Mouse (Mus musculus) MEL-GATA-1-ER (cell line): ENCODE data around the gene Pycard.
"Not testable (repeated sequence)": the region's sequence is repeated elsewhere in the genome, so short reads cannot be mapped to it uniquely, and the experiment has no call there.

Source experiments
- DNase-seq: peaks from one replicate; pipeline ENCODE4 v3.0.0-alpha.2; 2012; ENCODE audit warnings: low read depth; ENCODE audit errors: extremely low read depth

The Pycard gene

DNA sequence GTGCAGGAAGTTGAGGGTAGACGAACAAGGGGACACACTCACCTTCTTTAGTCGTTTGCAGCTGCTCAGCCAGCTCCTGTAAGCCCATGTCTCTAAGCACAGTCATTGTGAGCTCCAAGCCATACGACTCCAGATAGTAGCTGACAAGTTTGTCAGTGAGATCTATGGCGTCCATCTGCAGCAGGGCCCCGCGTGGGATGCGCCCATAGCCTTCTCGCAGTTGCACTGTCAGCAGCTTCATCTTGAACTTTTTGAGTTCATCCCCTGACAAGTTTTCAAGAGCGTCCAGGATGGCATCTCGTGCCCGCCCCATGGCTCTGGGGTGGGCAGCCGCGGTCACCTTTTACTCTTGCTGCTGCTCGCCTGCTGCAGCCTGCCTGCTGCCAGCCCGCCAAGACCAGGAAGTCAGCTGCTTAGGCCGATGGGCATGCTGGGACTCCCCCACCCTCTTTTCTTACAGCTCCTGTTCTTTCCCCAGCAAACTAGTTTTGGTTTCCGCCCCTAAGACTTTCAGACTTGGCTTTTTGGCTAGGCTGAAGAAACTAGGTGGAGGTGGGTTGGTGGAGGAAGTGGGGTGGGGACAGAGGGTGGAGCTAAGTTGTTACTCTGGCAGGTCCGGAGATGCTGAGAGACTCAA, at the start of gene Pycard:
Pycard (minus strand) TSS at position 527 of the 637 bp plus-strand sequence.
- DNase-seq, result no peak

DNA sequence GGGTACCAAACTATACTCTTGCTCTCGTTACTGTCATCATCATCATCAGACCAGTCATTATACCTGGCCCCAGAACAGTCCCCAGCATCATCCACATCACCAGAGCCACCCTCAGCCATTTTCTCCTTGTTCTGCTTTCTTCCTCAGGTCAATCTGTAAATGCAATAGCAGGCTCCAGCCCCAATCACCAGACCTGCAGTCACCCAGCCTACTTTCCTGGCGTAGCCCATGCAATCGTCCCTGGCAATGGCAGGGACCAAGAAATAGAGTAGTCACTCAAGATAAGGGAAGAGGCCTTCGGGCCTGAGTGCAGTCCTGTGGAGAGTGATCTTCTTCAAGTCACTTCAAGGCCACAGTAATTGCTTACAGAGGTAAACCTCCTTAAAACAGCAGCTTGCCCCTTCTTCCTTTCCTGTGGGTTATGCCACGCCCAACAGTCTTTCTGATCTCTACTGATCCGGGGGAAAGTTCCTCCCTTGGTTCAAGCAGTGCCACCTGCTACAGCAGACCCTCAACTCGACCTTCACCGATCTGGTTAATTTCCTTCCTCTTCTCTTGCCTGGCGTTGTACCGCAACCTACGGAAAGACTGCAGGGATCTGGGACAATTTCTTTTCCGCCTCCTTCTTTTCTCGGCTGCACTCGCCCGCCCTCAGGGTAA, 48.6 kb upstream of the Pycard start:
- not testable (repeated sequence) for DNase-seq

DNA sequence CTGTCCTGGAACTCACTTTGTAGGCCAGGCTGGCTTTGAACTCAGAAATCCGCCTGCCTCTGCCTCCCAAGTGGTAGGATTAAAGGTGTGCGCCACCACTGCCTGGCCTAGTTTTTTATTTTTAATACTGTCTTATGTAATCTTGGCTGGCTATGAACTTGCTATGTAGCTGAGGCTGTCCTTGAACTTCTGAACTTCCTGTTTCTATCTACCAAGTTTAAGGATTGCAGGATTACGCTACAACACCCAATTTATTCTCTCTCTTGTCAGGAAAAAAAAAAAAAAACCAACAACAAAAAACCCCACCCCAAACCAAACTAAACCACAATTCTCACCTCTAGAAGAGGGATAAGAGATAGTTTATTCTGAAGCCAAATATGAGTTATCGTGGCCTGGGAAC, 39.9 kb upstream of the Pycard start:
- DNase-seq, result no peak

DNA sequence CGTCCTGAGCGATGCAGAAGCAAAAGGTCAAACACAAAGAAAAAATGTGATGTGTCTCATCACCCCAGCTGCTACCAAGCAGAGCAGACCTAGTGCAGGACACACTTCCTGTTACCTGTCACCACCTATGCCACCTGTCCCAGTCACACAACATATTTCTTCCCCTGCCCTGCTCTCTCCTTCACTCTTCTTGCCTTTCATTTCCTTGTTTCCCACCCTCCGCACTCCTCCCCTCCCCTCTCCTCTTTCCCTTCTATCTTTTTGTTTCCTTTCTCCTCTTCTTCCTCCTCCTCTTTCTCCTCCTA, 39.3 kb upstream of the Pycard start:
- no peak for DNase-seq

DNA sequence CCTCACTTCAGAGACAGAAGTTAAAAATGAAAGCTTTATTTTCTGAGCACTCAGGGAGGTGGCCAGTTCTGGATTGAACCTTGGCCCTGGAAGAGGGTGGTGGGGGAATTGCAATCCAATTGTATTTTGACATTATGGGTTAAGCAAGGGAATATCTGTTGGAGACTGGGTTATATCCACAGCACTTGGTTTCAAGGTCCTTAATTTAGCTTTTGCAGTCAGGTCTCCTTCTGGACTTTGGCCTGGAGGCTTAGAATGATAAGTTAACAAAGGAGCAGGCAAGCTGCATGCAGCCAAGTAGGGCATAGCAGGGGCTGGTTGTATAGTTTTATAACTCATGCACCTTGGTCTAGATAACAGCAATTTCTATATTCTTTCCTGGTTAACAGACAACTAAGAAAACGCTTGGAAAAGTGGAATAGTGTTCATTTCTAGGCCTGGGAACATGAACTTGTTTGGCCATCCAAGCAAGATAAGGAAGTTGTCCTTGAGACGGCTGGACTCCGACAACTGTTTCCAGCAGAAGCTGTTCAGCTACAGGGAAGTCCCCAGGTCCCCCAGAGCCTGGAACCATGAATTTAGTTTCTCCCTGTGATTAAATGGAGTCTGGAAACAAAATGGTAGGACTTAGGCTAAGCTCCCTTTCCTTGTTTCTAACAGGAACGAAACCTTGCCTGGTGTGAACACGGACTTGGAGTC, 38.8 kb upstream of the Pycard start:
- DNase-seq, result no peak

DNA sequence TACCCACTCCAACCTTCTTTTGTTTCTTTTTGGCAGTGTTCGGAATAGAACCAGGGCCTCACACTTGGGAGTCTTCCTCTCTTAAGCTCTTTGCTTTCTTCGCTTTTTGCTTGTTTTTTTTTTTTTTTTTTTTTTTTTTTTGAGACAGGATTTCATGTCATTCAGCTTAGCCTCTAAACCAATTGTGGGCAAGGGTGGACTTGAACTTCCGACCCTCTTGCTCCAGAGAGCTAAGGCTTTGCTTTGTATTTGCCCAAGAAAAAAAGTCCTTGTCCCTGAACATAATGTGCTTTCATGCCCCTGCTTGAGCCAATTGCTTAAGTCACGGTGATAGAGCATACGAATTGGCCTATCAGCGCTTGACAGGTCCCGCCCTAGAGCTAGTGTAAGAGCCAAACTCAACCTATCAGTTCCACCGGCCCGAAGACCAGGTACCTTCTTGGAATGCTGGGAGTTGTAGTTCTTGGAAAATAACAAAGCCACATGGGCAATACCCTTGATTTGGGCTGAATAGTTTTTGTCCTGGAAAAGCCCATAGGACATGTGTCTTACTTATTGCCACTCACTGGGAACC, 37.8 kb upstream of the Pycard start:
- peak; percentile 75 for DNase-seq

DNA sequence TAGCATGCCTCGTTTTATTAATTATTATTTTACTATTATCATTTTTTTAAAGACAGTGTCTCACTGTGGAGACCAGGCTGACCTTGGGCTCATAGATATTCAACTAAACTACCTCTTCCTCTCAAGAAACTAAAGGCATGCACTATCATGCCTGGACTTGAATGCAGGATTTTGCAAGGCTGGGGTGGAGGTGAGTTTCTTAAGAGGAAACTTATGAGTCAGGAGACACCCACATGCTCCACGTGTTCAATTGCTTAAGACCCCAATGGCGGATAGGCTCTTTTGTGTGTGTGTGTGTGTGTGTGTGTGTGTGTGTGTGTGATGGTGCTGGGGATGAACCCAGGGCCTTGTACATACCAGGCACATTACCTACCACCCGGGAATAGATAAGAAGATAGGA, 31.7 kb upstream of the Pycard start:
- no peak for DNase-seq

DNA sequence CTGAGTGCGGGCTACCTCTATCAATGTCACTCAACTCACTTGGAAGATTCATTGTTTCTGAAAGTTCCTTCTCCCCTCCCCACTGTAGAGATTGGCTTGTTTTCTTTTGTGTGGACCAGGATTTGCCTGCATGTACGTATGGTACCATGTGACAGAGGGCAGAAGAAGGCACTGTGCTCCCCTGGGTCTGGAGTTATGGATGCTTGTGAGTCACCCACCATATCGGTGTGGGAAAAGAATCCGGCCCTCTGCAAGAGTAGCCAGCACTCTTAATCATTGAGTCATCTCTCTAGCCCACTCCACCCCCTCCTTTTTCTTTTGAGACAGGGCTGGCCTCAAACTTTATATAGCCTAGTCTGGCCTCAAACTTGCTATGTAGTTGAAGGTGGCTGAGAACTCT, 31.3 kb upstream of the Pycard start:
- no peak for DNase-seq

DNA sequence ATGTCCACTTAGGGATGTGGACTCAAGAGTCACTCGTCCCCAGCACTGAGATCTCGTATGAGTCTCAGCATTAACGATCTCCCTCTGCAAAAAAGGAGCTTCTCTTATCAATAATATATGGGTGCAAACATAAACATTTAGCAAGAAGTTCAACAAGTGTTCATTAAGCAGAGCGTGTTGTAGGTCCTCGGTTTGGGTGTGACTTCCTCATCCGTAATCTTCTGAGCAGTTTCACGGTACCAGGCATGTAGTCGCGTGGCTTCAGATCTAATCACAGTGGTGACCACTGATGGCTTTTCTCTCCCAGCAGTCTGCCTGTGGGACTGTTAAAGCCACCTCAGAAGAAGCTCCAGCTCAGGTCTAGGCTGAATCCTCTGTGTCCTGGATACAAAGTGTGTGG, 30.7 kb upstream of the Pycard start:
- DNase-seq, result no peak

DNA sequence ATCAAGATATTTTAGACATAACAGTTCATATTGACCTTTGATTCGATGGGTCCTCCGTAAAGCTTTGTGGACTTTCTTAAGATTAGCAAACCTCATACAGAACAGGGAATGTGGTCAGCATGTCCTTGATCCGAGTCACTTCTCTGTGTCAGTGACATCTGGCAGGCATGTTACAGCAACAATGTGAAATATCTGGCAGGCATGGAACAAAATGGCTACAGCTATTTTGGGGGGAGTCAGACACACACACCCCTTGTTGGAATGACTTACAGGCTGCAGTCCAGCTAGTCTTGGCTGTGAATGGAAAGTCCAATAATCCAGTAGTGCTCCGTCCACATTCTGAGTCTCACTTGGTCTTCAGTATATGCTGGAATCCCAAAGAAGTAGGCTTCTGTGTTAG, 29.9 kb upstream of the Pycard start:
- no peak for DNase-seq

DNA sequence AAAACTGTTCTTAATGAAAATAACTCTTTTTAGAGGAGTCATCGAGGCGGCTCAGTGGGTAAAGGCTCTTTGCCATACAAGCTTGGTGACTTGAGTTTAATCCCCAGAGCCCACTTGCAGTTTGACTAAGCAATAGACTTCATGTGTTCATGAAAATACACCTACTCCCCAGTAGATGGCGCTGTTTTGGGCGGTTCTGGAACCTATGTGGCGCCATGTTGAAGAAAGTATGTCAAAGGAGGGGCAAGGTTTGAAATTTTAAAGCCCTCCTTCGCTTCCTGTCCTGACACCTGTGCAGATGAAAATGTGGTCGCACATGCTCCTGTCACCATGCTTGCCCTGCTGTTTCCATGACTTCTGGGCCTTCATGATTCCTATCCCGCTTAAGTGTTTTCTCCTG, 29.3 kb upstream of the Pycard start:
- DNase-seq, result no peak

DNA sequence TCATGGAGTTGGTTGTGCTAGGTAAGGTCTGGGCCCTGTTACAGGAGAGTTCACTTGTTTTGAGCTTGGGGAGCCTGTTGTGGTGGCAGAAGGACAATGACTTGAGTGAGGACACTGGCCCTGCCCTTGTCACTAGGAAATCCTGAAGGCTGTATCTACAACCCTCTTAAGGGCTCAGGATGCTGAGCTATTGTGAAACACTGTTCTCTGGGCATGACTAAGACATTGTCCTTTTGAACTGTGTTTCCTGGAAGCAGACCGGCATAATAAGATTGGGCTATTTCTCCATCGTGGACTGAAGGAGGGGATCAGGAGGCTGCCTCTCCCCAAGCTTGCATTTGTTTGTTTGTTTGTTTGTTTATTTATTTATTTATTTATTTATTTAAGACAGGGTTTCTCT, 25.5 kb upstream of the Pycard start:
- no peak for DNase-seq

DNA sequence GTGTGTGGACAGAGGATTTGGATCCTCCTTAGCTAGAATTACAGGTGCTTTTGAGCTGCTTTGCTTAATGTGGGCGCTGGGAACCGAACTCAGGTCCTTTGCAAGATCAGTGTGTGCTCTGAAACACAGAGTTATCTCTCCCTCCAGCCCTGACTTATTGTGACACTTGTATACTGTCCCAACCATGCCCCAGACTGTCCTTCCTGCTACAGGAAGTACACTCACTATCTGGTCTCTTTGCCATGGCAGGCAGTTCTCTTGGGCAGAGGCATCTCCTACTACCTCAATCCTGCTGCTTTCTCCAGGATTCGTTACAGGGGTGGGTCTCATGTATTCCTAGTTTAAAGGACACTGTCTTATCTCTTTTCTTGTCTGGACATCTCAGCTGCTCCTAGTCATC, 24.6 kb upstream of the Pycard start:
- DNase-seq, result no peak

DNA sequence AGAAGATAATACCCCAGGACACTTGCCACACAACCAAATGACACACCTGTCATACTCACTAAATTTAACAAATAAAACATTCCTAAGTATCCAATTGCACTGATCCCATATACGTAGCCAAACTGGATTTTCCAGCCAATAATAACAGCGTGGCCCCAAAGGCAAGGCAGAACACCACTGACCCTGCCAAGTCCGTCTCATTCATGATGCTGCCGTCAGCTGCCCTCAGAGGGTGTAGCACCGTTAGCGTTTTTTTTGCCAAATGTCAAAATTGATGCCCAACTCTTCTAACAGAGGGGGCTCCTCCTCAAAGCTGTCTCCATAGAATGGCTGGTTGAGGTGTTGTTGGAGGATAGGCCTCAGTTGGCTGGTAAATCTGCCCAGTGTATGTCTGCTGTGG, 23.0 kb upstream of the Pycard start:
- no peak for DNase-seq

DNA sequence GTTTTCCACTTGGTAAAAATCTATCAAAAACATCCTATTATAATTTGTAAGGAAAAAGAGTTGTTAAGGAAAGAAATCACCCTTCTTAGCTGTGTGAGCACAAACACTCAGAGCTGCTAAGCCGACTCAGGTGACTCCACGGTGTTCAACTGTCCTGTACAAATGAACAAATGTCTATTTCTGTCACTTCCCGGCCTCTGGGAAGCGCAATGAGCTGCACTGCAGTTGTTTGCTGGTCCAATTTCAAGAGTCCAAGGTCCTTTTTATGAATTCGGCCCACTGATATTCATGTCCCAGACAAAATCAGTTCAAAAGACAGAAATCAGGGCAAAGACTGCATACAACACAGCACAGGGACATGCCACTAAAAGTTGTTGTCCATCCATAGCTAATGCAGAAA, 22.5 kb upstream of the Pycard start:
- DNase-seq, result not testable (repeated sequence)

DNA sequence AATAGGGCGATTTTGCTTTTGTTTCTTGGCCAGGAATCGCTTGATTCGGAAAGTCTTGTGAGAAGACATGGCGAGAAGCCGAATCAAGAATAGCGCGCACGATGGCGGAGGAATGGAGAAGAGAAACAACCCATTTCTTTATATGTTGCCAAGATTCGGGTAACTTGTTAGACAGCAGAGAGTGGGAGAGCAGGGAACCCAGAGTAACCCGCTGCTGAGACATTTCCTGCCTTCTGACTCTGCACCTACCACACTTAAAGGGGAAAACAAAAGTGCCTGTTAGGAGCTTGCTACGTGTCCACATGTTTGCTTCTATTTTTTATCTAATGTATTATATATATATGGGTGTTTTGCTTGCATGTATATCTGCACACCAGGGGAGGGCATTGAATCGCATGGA, 19.4 kb upstream of the Pycard start:
- no peak for DNase-seq

DNA sequence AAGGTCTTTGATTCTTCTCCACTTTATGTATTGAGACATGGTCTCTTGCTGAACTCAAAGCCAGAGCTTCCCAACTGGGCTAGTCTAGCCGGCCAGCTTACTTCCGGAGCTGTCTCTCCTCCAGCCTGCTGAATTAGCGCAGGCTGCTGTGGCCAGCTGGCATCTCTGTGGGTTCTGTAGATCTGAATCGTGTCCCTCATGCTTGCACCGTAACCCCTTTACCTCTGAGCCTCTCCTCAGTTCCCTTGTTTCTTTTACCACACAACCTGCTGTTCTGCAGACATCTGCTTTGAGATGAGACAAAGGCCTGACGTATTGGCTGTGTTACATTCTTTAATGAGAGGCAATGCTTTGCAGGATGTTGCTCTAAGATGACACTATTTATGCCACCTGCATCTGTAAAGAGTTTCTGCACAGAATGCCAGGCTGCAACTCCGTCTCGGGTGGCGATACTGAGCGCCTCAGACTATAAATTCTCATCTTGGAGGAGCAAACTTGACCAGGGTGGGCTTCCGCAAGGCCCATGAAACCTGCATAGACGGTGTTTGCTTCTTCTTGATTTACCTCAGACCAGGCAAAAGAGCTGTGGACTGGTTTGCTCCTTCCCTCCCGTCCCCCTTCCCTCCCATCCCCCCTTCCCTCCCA, 18.6 kb upstream of the Pycard start:
- no peak for DNase-seq

DNA sequence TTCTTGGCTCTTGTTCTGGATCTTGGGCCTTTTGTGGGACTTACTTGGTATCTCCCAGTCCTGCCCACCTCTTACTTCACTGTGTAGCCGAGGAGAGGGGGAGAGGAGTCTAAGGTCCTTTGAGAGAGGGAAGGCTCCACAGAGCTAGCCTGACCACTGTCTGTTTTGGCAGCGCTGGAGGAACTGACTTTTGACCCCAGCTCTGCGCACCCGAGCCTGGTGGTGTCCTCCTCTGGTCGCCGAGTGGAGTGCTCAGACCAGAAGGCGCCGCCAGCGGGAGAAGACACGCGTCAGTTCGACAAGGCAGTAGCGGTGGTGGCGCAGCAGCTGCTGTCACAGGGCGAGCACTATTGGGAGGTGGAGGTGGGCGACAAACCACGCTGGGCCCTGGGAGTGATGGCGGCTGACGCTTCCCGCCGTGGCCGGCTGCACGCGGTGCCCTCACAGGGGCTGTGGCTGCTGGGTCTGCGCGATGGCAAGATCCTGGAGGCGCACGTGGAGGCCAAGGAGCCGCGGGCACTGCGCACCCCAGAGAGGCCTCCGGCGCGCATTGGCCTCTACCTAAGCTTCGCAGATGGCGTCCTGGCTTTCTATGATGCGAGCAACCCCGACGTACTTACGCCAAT, 16.2 kb upstream of the Pycard start:
- DNase-seq, result no peak

DNA sequence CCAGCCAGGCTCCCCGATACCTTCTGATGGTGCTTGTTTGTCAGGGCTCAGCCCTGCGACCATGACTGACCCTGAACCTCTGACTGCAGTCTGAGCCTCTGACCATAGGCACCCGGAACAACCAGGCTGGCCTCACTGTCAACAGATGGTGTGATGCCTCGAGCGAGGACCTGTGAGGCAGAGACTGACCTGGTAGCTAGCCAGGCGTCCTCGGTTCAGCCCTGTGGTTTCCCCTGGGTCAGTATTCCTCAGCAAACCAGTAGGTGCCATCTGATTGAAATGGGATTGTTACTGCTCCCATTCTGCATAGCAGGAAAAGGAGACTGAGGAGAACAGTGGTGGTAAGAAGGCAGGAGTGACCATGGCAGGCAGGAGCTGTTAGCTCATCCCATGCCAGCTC, 12.5 kb upstream of the Pycard start:
- DNase-seq, result no peak

DNA sequence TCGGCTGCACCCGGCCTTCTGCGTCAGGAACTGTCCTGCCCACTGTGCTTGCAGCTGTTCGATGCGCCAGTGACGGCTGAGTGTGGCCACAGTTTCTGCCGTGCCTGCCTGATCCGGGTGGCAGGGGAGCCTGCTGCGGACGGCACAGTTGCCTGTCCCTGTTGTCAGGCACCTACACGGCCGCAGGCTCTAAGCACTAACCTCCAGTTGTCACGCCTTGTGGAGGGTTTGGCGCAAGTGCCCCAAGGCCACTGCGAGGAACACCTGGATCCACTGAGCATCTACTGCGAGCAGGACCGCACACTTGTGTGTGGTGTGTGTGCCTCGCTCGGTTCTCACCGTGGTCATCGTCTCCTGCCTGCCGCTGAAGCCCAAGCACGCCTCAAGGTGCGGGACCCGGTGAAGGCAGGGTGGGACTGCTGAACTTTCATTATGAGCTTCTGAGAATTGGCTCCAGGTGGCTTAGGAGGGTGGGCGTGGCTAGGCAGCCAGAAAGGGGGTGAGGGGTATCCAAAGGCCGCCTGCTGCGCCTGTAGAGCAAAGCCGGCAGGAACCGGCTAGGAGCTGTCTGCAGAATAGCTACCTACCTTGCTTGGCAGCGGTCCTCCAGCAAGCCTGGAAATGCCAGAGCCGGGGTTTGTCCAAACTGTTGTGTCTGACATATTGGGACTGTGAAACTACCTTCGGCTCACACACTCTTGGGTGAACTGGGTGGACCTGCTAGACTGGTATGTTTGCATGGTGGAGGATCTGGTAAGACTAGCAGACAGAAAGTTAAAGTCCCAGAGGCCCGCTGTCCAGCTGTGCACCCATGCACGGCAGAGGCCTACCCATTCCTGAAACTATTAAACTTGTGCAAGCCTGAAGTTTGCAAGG, 11.1 kb upstream of the Pycard start:
- no peak for DNase-seq

DNA sequence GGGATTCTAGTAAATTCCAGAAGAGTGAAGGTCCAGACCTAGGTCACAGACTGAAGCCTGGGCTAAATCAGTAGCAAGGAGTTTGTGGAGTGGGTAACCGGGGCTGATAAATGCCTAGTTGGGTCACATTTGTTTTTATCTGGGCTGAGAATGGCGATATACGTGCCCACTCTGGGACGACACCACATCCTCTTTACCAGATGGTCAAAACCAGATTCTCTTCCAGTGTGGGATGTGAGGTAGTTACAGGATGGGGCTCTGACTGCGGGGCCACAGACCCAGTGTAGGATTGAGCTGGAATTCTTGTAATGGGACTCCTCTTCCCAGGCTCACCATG, 10.5 kb upstream of the Pycard start:
- no peak for DNase-seq
